In genomic region chr11:84867586-84867985, GRCm38 (mm10) we compare ENCODE assay signal across 1 mouse cellular context.
TF ChIP-seq lines count a peak whose summit lies in the region.

No protein-coding gene starts in this region.

TF ChIP-seq in MEL, 35 proteins besides CTCF, POLR2A, EP300 and RAD21:
- TF ChIP-seq CHD1 (IDR thresholded peaks at IDR 0.05; ENCODE audit: low read depth, low read length) (peak; percentile 29; the same call in 1 of the 2 replicates), SMC3 (IDR thresholded peaks at IDR 0.05; ENCODE audit: low read depth, low read length) (no peak)
TF ChIP-seq in MEL: peak in this region for 1.
